Mouse (Mus musculus): ENCODE data around the gene Psme2.
A peak's percentile ranks its signal among the peaks of the same experiment; 100 is the strongest.

DNA sequence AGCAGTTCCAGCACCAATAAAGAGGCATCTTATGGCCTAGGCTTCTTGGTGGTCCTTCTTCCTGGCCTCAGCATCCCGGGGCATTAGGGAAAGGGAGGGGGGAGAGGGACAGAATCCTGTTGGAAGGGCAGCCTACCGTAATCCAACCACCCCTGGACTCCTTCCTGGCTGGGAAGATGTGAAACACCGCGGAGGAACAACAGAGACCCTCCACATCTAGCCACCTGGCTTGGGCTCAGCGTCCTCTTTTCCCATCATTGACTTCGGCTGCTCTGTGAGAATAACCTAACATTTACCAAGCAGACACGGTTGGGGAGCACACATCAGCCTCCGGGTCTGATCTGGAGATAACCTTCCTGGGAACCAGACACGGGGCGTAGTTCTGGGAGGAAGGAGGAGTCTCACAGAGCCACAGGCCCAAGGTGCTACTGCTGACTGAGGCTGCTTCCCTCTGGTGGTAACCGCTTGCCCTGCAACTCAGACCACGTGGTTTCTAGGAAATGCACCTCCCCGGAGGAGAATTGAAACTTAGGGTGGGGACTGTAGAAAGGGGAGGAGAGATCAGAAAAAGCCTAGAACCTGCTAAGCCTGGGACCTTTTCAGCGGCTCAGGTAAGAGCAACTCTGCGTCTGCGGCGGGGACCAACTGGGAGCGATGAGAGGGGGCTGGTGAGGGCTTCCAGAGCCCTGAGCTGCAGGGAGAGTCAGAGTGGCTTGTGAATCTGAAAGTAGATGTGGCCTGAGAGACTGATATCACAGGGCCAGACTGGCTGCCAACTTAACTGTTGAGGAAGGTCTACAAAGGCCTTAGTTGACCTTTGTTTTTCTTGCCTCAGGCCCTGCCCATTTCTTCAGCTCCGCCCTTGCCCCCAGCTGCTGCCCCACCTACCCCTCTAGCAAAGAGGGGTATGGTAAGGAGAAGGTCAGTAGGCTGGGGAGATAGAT lies 13.0 kb upstream of the Psme2 start:
- peak; percentile 77; the same call in 1 of the 2 replicates for TF ChIP-seq CTCF (IDR thresholded peaks at IDR 0.05; ENCODE audit: borderline replicate concordance, control insufficient read depth, extremely low read depth, insufficient read depth, low read length, poor library complexity)
- TF ChIP-seq POLR2A (IDR thresholded peaks at IDR 0.05; ENCODE audit: control insufficient read depth, extremely low read depth, insufficient read depth, low read length, poor library complexity) = 0 out of 2 replicates have a peak, but pooled peaks have one; percentile 42
